Mouse (Mus musculus) embryonic facial prominence, embryonic 14.5 days (tissue): ENCODE measurements at regions not wholly inside any gene's neighbourhood (a gene's known extent, or its start where the extent isn't known, plus 50 kb on each side); places are given as distances from the start of the nearest gene placed in this dataset.

Experiments
- ATAC-seq: fragments of 200-750 bp; cut with Nextera tagmentation; 2 replicates; pipeline ENCODE4 v1.8.0; 2017; ENCODE audit warnings: low read depth, moderate number of reproducible peaks, moderate TSS enrichment
- DNase-seq: peaks from one replicate; pipeline ENCODE4 v3.0.0-alpha.2; 2015; ENCODE audit warnings: low spot score
- H3K27ac ChIP-seq: fragments of 300-500 bp; sonication (generic); replicated peaks from 2 replicates; pipeline ENCODE4 v1.5.1; 2014; ENCODE audit warnings: low read depth, mild to moderate bottlenecking, low read length, moderate library complexity
- H3K27me3 ChIP-seq: fragments of 300-500 bp; sonication (generic); replicated peaks from 2 replicates; pipeline ENCODE4 v1.6.1; 2014; ENCODE audit warnings: low read length; ENCODE audit not compliant: control insufficient read depth, insufficient read depth
- H3K36me3 ChIP-seq: fragments of 300-500 bp; sonication (generic); 2 replicates; pipeline ENCODE4 v1.6.1; 2014; ENCODE audit warnings: low read length, mixed read lengths; ENCODE audit not compliant: control insufficient read depth, insufficient read depth
- H3K4me1 ChIP-seq: fragments of 300-500 bp; sonication (generic); 2 replicates; pipeline ENCODE4 v1.6.1; 2014; ENCODE audit warnings: antibody characterized with exemption, low read length; ENCODE audit not compliant: control insufficient read depth, insufficient read depth
- H3K4me2 ChIP-seq: fragments of 300-500 bp; sonication (generic); 2 replicates; pipeline ENCODE4 v1.6.1; 2014; ENCODE audit warnings: low read depth, mild to moderate bottlenecking, low read length, moderate library complexity, mixed read lengths
- H3K4me3 ChIP-seq: fragments of 300-500 bp; sonication (generic); 2 replicates; pipeline ENCODE4 v1.5.1; 2014; ENCODE audit warnings: low read depth, mild to moderate bottlenecking, low read length
- H3K9ac ChIP-seq: fragments of 300-500 bp; sonication (generic); 2 replicates; pipeline ENCODE4 v1.6.1; 2014; ENCODE audit warnings: low read depth, mild to moderate bottlenecking, low read length, moderate library complexity, mixed read lengths
- H3K9me3 ChIP-seq: fragments of 300-500 bp; sonication (generic); 2 replicates; pipeline ENCODE4 v1.6.1; 2016; ENCODE audit warnings: low read length; ENCODE audit not compliant: control insufficient read depth
- WGBS: fragments of 180-500 bp; shearing (Covaris S2); extraction: QIAGEN DNeasy Blood & Tissue Kit; methylation state at CpG from one replicate; pipeline ENCODE4 v1.1.7; 2014; 5-methylcytosine and 5-hydroxymethylcytosine counted together

GRCm38 (mm10) chr13:58694703-58695102 lies 84.0 kb upstream of the Slc28a3 start:
- Histone ChIP-seq H3K27ac (no peak overlapping the region), H3K36me3 (no peaks in the 10 kb centered on the region), H3K4me1 (no peaks in the 10 kb centered on the region), H3K4me3 (no peak overlapping the region), H3K4me2 (no peak overlapping the region), H3K9ac (no peak overlapping the region), H3K27me3 (no peaks in the 10 kb centered on the region), H3K9me3 (no peaks in the 10 kb centered on the region)
- WGBS, result 26% methylated on average over 6 of the region's 6 CpGs
- ATAC-seq (no peak), DNase-seq (peak; percentile 52)

DNA sequence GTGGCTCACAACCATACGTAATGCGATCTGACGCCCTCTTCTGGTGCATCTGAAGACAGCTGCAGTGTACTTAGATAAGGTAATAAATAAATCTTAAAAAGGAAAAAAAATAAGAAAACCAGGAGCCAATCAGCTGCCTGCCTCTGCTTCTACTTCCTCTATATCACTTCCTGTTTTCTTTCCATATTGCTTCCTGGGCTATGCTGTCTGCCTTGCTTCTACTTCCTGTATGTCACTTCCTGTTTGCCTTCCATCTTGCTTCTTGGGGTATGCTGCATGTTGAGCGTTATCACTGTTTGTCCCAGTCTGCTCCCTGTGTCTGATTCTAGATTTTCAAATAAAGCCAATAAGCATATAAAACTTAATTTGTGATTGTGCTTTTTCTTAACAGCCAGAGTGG lies 85.3 kb upstream of the Slc28a3 start:
- Histone ChIP-seq H3K9ac (no peak overlapping the region), H3K4me2 (no peak overlapping the region), H3K4me3 (no peak overlapping the region), H3K4me1 (no peaks in the 10 kb centered on the region), H3K9me3 (no peaks in the 10 kb centered on the region), H3K27ac (no peak overlapping the region), H3K27me3 (no peaks in the 10 kb centered on the region), H3K36me3 (no peaks in the 10 kb centered on the region)
- ATAC-seq (no peak), DNase-seq (no peak)
- 86% methylated on average over 4 of the region's 4 CpGs for WGBS

DNA sequence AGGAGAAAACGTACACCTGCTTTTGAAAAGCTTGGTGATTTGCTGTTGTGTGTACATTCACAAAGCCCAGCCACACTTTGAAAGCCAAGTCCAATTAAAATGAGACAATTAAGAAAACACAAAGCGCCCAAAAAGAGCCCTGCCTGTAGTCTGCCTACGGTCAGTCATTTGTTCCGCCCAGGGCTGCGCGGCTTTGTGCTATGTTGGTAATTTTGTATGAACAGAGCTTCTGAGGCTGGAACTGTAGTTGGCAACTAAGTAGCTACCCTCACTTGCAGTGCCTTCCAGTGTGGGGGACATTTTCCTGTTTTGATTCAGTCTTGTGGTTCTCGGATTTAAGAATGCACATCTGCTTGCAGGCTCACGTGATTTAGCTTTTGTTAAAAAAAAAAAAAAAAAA lies 89.3 kb upstream of the Slc28a3 start:
- Histone ChIP-seq H3K27me3 (no peaks in the 10 kb centered on the region), H3K36me3 (no peaks in the 10 kb centered on the region), H3K27ac (no peak overlapping the region), H3K4me3 (no peak overlapping the region), H3K4me1 (no peaks in the 10 kb centered on the region), H3K9ac (no peak overlapping the region), H3K9me3 (no peaks in the 10 kb centered on the region), H3K4me2 (no peak overlapping the region)
- 68% methylated on average over 8 of the region's 8 CpGs for WGBS
- ATAC-seq, result no peak
- no peak for DNase-seq

GRCm38 (mm10) chr13:58704141-58704540 lies 93.5 kb upstream of the Slc28a3 start:
- Histone ChIP-seq H3K9me3 (no peaks in the 10 kb centered on the region), H3K36me3 (no peaks in the 10 kb centered on the region), H3K4me3 (no peak overlapping the region), H3K27me3 (no peaks in the 10 kb centered on the region), H3K4me2 (no peak overlapping the region), H3K27ac (no peak overlapping the region), H3K4me1 (no peaks in the 10 kb centered on the region), H3K9ac (no peak overlapping the region)
- 59% methylated on average over 4 of the region's 4 CpGs for WGBS
- DNase-seq (no peak), ATAC-seq (no peak)

DNA sequence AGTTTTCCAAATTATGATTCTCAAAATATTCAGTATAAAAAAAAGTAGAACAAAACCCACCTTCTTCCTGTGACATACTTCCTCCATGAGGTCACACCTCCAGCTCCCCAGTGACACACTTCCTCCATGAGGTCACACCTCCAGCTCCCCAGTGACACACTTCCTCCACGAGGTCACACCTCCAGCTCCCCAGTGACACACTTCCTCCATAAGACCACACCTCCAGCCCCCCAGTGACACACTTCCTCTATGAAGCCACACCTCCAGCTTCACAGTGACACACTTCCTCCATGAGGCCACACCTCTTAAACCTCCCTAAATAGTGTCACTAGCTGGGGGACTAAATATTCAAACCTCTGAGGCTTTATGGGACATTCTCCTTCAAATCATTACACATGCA lies 89.8 kb upstream of the Ntrk2 start:
- Histone ChIP-seq H3K9me3 (no peaks in the 10 kb centered on the region), H3K9ac (no peak overlapping the region), H3K4me3 (no peak overlapping the region), H3K4me1 (no peaks in the 10 kb centered on the region), H3K36me3 (no peaks in the 10 kb centered on the region), H3K27ac (no peak overlapping the region), H3K27me3 (no peaks in the 10 kb centered on the region), H3K4me2 (no peak overlapping the region)
- no peak for ATAC-seq
- no peak for DNase-seq
- 77% methylated on average over 1 of the region's 1 CpGs for WGBS

- Histone ChIP-seq H3K9me3 (no peaks in the 10 kb centered on the region), H3K9ac (no peak overlapping the region), H3K36me3 (no peaks in the 10 kb centered on the region), H3K27ac (no peak overlapping the region; the same call in 1 of the 2 replicates), H3K4me1 (peaks cover 10% of the 10 kb centered on the region; the same call in 1 of the 2 replicates), H3K4me2 (no peak overlapping the region), H3K27me3 (no peaks in the 10 kb centered on the region), H3K4me3 (no peak overlapping the region)
- ATAC-seq (no peak), DNase-seq (peak; percentile 23)
- WGBS, result 23% methylated on average over 6 of the region's 6 CpGs
Measured at GRCm38 (mm10) chr13:58730500-58731105, 75.8 kb upstream of the Ntrk2 start.

DNA sequence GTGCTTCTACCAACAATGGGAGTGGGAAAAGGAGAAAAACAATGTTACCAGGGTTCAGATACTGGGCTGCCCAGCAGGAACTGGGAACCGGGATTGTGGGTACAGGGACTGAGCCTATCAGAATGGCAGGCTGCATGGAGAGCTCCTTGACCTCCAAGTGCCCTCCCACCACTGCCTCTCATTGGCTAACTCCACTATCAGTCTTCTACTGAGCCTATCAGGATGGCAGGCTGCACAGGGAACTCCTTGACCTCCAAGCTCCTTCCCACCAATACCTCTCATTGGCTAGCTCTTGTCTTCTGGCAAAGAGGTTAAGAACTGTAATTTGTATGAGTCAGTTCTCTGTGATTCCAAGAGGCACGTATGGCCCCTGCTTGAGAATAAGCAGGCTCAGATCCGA lies 73.6 kb upstream of the Ntrk2 start:
- peaks cover 10% of the 10 kb centered on the region; the same call in 1 of the 2 replicates for H3K4me1 ChIP-seq
- H3K27ac ChIP-seq, result no peak overlapping the region
- ATAC-seq (no peak; the same call in 1 of the 2 replicates), DNase-seq (no peak)
- no peak overlapping the region for H3K4me2 ChIP-seq
- H3K27me3 ChIP-seq, result no peaks in the 10 kb centered on the region
- no peaks in the 10 kb centered on the region for H3K9me3 ChIP-seq
- no peak overlapping the region for H3K9ac ChIP-seq
- no peak overlapping the region for H3K4me3 ChIP-seq
- no peaks in the 10 kb centered on the region for H3K36me3 ChIP-seq
- WGBS, result 85% methylated on average over 3 of the region's 3 CpGs

GRCm38 (mm10) chr13:58733615-58734014 lies 72.8 kb upstream of the Ntrk2 start:
- Histone ChIP-seq H3K4me3 (no peak overlapping the region), H3K9me3 (no peaks in the 10 kb centered on the region), H3K4me1 (peaks cover 10% of the 10 kb centered on the region; the same call in 1 of the 2 replicates), H3K9ac (no peak overlapping the region), H3K27ac (no peak overlapping the region), H3K36me3 (no peaks in the 10 kb centered on the region), H3K4me2 (no peak overlapping the region), H3K27me3 (no peaks in the 10 kb centered on the region)
- DNase-seq (no peak), ATAC-seq (no peak)
- WGBS, result 95% methylated on average over 6 of the region's 6 CpGs

GRCm38 (mm10) chr13:58735577-58735976 lies 70.8 kb upstream of the Ntrk2 start:
- DNase-seq, result no peak
- no peak overlapping the region for H3K27ac ChIP-seq
- 30% methylated on average over 6 of the region's 6 CpGs for WGBS
- H3K9me3 ChIP-seq, result no peaks in the 10 kb centered on the region
- peaks cover 1% of the 10 kb centered on the region; the same call in 1 of the 2 replicates for H3K4me1 ChIP-seq
- ATAC-seq, result no peak
- no peak overlapping the region for H3K9ac ChIP-seq
- no peaks in the 10 kb centered on the region for H3K36me3 ChIP-seq
- no peaks in the 10 kb centered on the region for H3K27me3 ChIP-seq
- H3K4me2 ChIP-seq, result no peak overlapping the region
- no peak overlapping the region for H3K4me3 ChIP-seq
